Mouse (Mus musculus): Measurements from ENCODE around the gene Mcrip1. TPM values are rescaled to one million over a fixed set of nuclear protein-coding genes. Genes with fewer than 3 reads are reported as not detected.

The Mcrip1 gene
- polyA plus RNA-seq, 1 experiment: 90.1 TPM

DNA sequence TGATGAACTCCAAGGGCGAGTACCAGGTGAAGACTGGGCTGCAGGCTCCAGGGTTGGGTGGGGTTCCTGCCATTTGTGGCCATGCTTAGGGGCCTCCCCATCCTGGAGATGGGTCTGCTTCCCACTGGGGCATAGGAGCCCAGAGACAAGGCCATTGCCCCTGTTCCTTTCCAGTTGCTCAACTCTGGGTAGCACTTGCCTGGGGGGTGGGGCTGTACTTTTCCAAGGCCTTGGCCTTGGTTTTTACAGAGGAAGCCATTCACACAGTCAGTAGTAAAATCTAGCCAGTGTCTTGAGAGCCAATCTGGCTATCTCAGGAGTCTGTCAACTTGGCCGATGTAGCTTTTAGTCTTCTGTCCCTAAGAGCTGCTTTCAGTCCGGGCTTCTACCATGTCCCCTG, 52.1 kb downstream of the Mcrip1 start:
- Histone ChIP-seq H3K27ac (ENCODE audit: insufficient read depth, low read length) (no peak overlapping the region), H3K4me1 (ENCODE audit: control insufficient read depth, insufficient read depth, low read length) (no peaks in the 10 kb centered on the region), H3K4me3 (ENCODE audit: insufficient read depth, low read length) (no peak overlapping the region)
- TF ChIP-seq CTCF (IDR thresholded peaks at IDR 0.05; ENCODE audit: borderline replicate concordance, insufficient read depth, low read length) (no peak), POLR2A (IDR thresholded peaks at IDR 0.05; ENCODE audit: low read depth, low read length) (no peak)

DNA sequence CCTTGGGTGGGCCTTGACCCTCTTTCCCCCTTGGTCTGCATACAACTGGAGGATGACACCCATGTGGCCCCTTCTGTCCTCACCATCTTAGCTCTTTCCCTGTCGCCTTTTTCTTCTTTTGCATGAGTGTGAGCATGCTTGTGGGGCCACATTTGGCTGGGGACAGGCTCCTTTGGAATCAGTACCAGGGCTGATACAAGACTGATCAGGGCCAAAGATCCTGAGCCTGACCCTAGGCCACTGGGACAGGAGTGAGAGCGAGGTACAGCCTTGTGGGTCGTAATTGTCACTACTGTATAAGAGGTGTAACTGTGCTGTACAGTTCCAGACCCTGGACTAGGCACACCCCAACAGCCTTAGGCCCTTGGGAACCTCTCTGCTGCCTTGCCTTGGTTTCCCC, 55.6 kb downstream of the Mcrip1 start:
- H3K4me1 ChIP-seq (ENCODE audit: control insufficient read depth, insufficient read depth, low read length): no peaks in the 10 kb centered on the region
- TF ChIP-seq CTCF (IDR thresholded peaks at IDR 0.05; ENCODE audit: borderline replicate concordance, insufficient read depth, low read length) (no peak), POLR2A (IDR thresholded peaks at IDR 0.05; ENCODE audit: low read depth, low read length) (no peak)
- no peak overlapping the region for H3K4me3 ChIP-seq (ENCODE audit: insufficient read depth, low read length)
- no peak overlapping the region for H3K27ac ChIP-seq (ENCODE audit: insufficient read depth, low read length)

DNA sequence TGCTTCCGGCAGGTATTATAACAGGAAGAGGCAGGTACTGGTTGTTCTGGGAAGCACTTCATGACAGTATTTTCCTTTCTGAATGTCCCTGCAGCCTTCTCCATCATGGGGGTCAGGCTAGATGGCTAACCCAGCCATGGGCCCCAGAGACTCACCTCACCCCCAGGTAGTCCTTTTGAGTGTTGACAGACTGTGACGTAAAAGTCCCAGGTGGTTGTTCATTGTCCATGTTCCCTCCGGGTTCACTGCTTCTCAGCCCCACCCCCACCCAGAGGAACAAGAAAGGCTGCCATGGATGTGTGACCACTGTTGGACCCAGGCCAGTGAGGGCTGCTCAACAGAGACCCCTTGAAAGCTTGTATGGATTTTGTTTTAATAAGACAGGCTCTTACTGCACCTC, 56.2 kb downstream of the Mcrip1 start:
- no peak for TF ChIP-seq POLR2A (IDR thresholded peaks at IDR 0.05; ENCODE audit: low read depth, low read length)
- no peak for TF ChIP-seq CTCF (IDR thresholded peaks at IDR 0.05; ENCODE audit: borderline replicate concordance, insufficient read depth, low read length)
- Histone ChIP-seq H3K4me3 (ENCODE audit: insufficient read depth, low read length) (no peak overlapping the region), H3K27ac (ENCODE audit: insufficient read depth, low read length) (no peak overlapping the region), H3K4me1 (ENCODE audit: control insufficient read depth, insufficient read depth, low read length) (no peaks in the 10 kb centered on the region)

Other genes with a start within 250 kb of the Mcrip1 start
- 5,586 and 6,404 TPM in 2 replicates for gene Actg1, start 201.2 kb downstream of the Mcrip1 start, polyA plus RNA-seq (2011; ENCODE audit: insufficient read length, low read depth, missing spikeins)
- gene Fscn2, start 188.2 kb downstream of the Mcrip1 start, polyA plus RNA-seq (2011; ENCODE audit: insufficient read length, low read depth, missing spikeins): not detected in 2 replicates
- 8.5 and 10.9 TPM in 2 replicates for gene Faap100, start 171.0 kb downstream of the Mcrip1 start, polyA plus RNA-seq (2011; ENCODE audit: insufficient read length, low read depth, missing spikeins)
- gene Nploc4, start 112.0 kb downstream of the Mcrip1 start, polyA plus RNA-seq (2011; ENCODE audit: insufficient read length, low read depth, missing spikeins): 76.1 and 81.6 TPM in 2 replicates
- gene Tspan10, start 107.1 kb downstream of the Mcrip1 start, polyA plus RNA-seq (2011; ENCODE audit: insufficient read length, low read depth, missing spikeins): not detected in 2 replicates
- gene Pde6g, start 96.2 kb downstream of the Mcrip1 start, polyA plus RNA-seq (2011; ENCODE audit: insufficient read length, low read depth, missing spikeins): not detected in 2 replicates
- gene Oxld1, start 91.7 kb downstream of the Mcrip1 start, polyA plus RNA-seq (2011; ENCODE audit: insufficient read length, low read depth, missing spikeins): 5.6 TPM in 2 replicates
- 18.9 and 27.3 TPM in 2 replicates for gene Ccdc137, start 91.6 kb downstream of the Mcrip1 start, polyA plus RNA-seq (2011; ENCODE audit: insufficient read length, low read depth, missing spikeins)
- 24.0 and 30.7 TPM in 2 replicates for gene Arl16, start 82.1 kb downstream of the Mcrip1 start, polyA plus RNA-seq (2011; ENCODE audit: insufficient read length, low read depth, missing spikeins)
- gene Mrpl12, start 65.1 kb downstream of the Mcrip1 start, polyA plus RNA-seq (2011; ENCODE audit: insufficient read length, low read depth, missing spikeins): 51.1 and 58.0 TPM in 2 replicates
- 22.0 and 22.4 TPM in 2 replicates for gene Slc25a10, start 57.9 kb downstream of the Mcrip1 start, polyA plus RNA-seq (2011; ENCODE audit: insufficient read length, low read depth, missing spikeins)
- not detected in 2 replicates for gene Gcgr, start 19.0 kb downstream of the Mcrip1 start, polyA plus RNA-seq (2011; ENCODE audit: insufficient read length, low read depth, missing spikeins)
- gene Ppp1r27, start 1.4 kb upstream of the Mcrip1 start, polyA plus RNA-seq (2011; ENCODE audit: insufficient read length, low read depth, missing spikeins): not detected in 2 replicates
- 846 and 907 TPM in 2 replicates for gene P4hb, start 23.5 kb upstream of the Mcrip1 start, polyA plus RNA-seq (2011; ENCODE audit: insufficient read length, low read depth, missing spikeins)
- 500 and 534 TPM in 2 replicates for gene Arhgdia, start 31.9 kb upstream of the Mcrip1 start, polyA plus RNA-seq (2011; ENCODE audit: insufficient read length, low read depth, missing spikeins)
- gene Alyref, start 48.6 kb upstream of the Mcrip1 start, polyA plus RNA-seq (2011; ENCODE audit: insufficient read length, low read depth, missing spikeins): 112 and 150 TPM in 2 replicates
- 78.0 and 87.2 TPM in 2 replicates for gene Anapc11, start 48.7 kb upstream of the Mcrip1 start, polyA plus RNA-seq (2011; ENCODE audit: insufficient read length, low read depth, missing spikeins)
- not detected in 2 replicates for gene Npb, start 58.8 kb upstream of the Mcrip1 start, polyA plus RNA-seq (2011; ENCODE audit: insufficient read length, low read depth, missing spikeins)
- 39.5 and 45.2 TPM in 2 replicates for gene Pcyt2, start 68.2 kb upstream of the Mcrip1 start, polyA plus RNA-seq (2011; ENCODE audit: insufficient read length, low read depth, missing spikeins)
- gene Sirt7, start 75.5 kb upstream of the Mcrip1 start, polyA plus RNA-seq (2011; ENCODE audit: insufficient read length, low read depth, missing spikeins): 15.9 and 19.2 TPM in 2 replicates
- 39.4 and 43.9 TPM in 2 replicates for gene Mafg, start 83.9 kb upstream of the Mcrip1 start, polyA plus RNA-seq (2011; ENCODE audit: insufficient read length, low read depth, missing spikeins)
- 44.5 and 59.0 TPM in 2 replicates for gene Pycr1, start 94.0 kb upstream of the Mcrip1 start, polyA plus RNA-seq (2011; ENCODE audit: insufficient read length, low read depth, missing spikeins)
- gene Myadml2, start 98.4 kb upstream of the Mcrip1 start, polyA plus RNA-seq (2011; ENCODE audit: insufficient read length, low read depth, missing spikeins): not detected in 2 replicates
- 0.47 and 0.63 TPM in 2 replicates for gene Notum, start 111.4 kb upstream of the Mcrip1 start, polyA plus RNA-seq (2011; ENCODE audit: insufficient read length, low read depth, missing spikeins)
- 49.8 and 53.9 TPM in 2 replicates for gene Aspscr1, start 123.2 kb upstream of the Mcrip1 start, polyA plus RNA-seq (2011; ENCODE audit: insufficient read length, low read depth, missing spikeins)
- gene Cenpx, start 164.0 kb upstream of the Mcrip1 start, polyA plus RNA-seq (2011; ENCODE audit: insufficient read length, low read depth, missing spikeins): 42.8 and 44.1 TPM in 2 replicates
- gene Lrrc45, start 164.2 kb upstream of the Mcrip1 start, polyA plus RNA-seq (2011; ENCODE audit: insufficient read length, low read depth, missing spikeins): 16.1 and 17.8 TPM in 2 replicates
- 16.0 and 20.8 TPM in 2 replicates for gene Rac3, start 171.7 kb upstream of the Mcrip1 start, polyA plus RNA-seq (2011; ENCODE audit: insufficient read length, low read depth, missing spikeins)
- 31.6 and 52.4 TPM in 2 replicates for gene Dcxr, start 177.6 kb upstream of the Mcrip1 start, polyA plus RNA-seq (2011; ENCODE audit: insufficient read length, low read depth, missing spikeins)
- gene Cbr2, start 182.4 kb upstream of the Mcrip1 start, polyA plus RNA-seq (2011; ENCODE audit: insufficient read length, low read depth, missing spikeins): 27.8 and 30.7 TPM in 2 replicates
- 1.3 and 15.2 TPM in 2 replicates for gene Hmga1b, start 213.1 kb upstream of the Mcrip1 start, polyA plus RNA-seq (2011; ENCODE audit: insufficient read length, low read depth, missing spikeins)
- gene Rfng, start 234.5 kb upstream of the Mcrip1 start, polyA plus RNA-seq (2011; ENCODE audit: insufficient read length, low read depth, missing spikeins): 12.8 and 13.0 TPM in 2 replicates
- gene Gps1, start 234.5 kb upstream of the Mcrip1 start, polyA plus RNA-seq (2011; ENCODE audit: insufficient read length, low read depth, missing spikeins): 103 and 112 TPM in 2 replicates
- gene Dus1l, start 246.7 kb upstream of the Mcrip1 start, polyA plus RNA-seq (2011; ENCODE audit: insufficient read length, low read depth, missing spikeins): 23.7 and 24.0 TPM in 2 replicates